Mouse (Mus musculus): ENCODE measurements around the gene Pak4.
"Not testable (repeated sequence)": the region's sequence is repeated elsewhere in the genome, so short reads cannot be mapped to it uniquely, and the experiment has no call there.

The Pak4 gene

GRCm38 (mm10) chr7:28562951-28563350 is 35.0 kb downstream of the Pak4 start:
- in situ Hi-C loops (cut with MboI; ENCODE audit: low sequenced_read_pairs): no loop called here

GRCm38 (mm10) chr7:28562371-28562770 is 35.6 kb downstream of the Pak4 start:
- in situ Hi-C loops (cut with MboI; ENCODE audit: low sequenced_read_pairs): no loop called here

- in situ Hi-C loops (cut with MboI; ENCODE audit: low sequenced_read_pairs): no loop called here
These were observed 36.0 kb downstream of the Pak4 start for GRCm38 (mm10) chr7:28561967-28562366.

- in situ Hi-C loops (cut with MboI; ENCODE audit: low sequenced_read_pairs): no loop called here
These were observed 37.1 kb downstream of the Pak4 start for GRCm38 (mm10) chr7:28560856-28561255.

GRCm38 (mm10) chr7:28558486-28558885 is 39.5 kb downstream of the Pak4 start:
- in situ Hi-C loops (cut with MboI; ENCODE audit: low sequenced_read_pairs): no loop called here

GRCm38 (mm10) chr7:28557708-28558107 is 40.3 kb downstream of the Pak4 start:
- in situ Hi-C loops (cut with MboI; ENCODE audit: low sequenced_read_pairs): no loop called here

- in situ Hi-C loops (cut with MboI; ENCODE audit: low sequenced_read_pairs): no loop called here
These were observed 40.9 kb downstream of the Pak4 start for GRCm38 (mm10) chr7:28557069-28557468.

GRCm38 (mm10) chr7:28555939-28556535 is 41.9 kb downstream of the Pak4 start:
- in situ Hi-C loops (cut with MboI; ENCODE audit: low sequenced_read_pairs): no loop called here

- in situ Hi-C loops (cut with MboI; ENCODE audit: low sequenced_read_pairs): no loop called here
These were observed 44.9 kb downstream of the Pak4 start for GRCm38 (mm10) chr7:28553076-28553475.

GRCm38 (mm10) chr7:28547628-28548027 is 50.4 kb downstream of the Pak4 start:
- in situ Hi-C loops (cut with MboI; ENCODE audit: low sequenced_read_pairs): no loop called here

- in situ Hi-C loops (cut with MboI; ENCODE audit: low sequenced_read_pairs): no loop called here
These were observed 50.8 kb downstream of the Pak4 start, which contains the start of gene Nccrp1 for GRCm38 (mm10) chr7:28547154-28547553. TSS of gene Nccrp1 (minus strand) at chr7:28547254.

GRCm38 (mm10) chr7:28546649-28547048 is 51.3 kb downstream of the Pak4 start:
- in situ Hi-C loops (cut with MboI; ENCODE audit: low sequenced_read_pairs): no loop called here

- in situ Hi-C loops (cut with MboI; ENCODE audit: low sequenced_read_pairs): no loop called here
These were observed 52.1 kb downstream of the Pak4 start for GRCm38 (mm10) chr7:28545891-28546210.

GRCm38 (mm10) chr7:28545048-28545890 is 52.7 kb downstream of the Pak4 start:
- in situ Hi-C loops (cut with MboI; ENCODE audit: low sequenced_read_pairs): no loop called here

- in situ Hi-C loops (cut with MboI; ENCODE audit: low sequenced_read_pairs): no loop called here
These were observed 53.9 kb downstream of the Pak4 start for GRCm38 (mm10) chr7:28544051-28544601.

GRCm38 (mm10) chr7:28540526-28540925 is 57.5 kb downstream of the Pak4 start, which contains the start of gene Sycn:
TSS of gene Sycn (plus strand) at chr7:28540885.
- in situ Hi-C loops (cut with MboI; ENCODE audit: low sequenced_read_pairs): no loop called here

GRCm38 (mm10) chr7:28538886-28539285 is 59.1 kb downstream of the Pak4 start:
- in situ Hi-C loops (cut with MboI; ENCODE audit: low sequenced_read_pairs): not testable (repeated sequence)

GRCm38 (mm10) chr7:28532005-28532404 is 66.0 kb downstream of the Pak4 start:
- in situ Hi-C loops (cut with MboI; ENCODE audit: low sequenced_read_pairs): loop anchor here (5.0 kb wide), 1 partner anchor 85 kb away; no protein-coding TSS in a partner anchor

GRCm38 (mm10) chr7:28527922-28528719 is 69.9 kb downstream of the Pak4 start:
- in situ Hi-C loops (cut with MboI; ENCODE audit: low sequenced_read_pairs): no loop called here

- in situ Hi-C loops (cut with MboI; ENCODE audit: low sequenced_read_pairs): not testable (repeated sequence)
These were observed 75.4 kb downstream of the Pak4 start, which contains the start of gene Ifnl3 for GRCm38 (mm10) chr7:28522536-28522935. TSS of gene Ifnl3 (plus strand) at chr7:28522836.

- in situ Hi-C loops (cut with MboI; ENCODE audit: low sequenced_read_pairs): no loop called here
These were observed 86.5 kb downstream of the Pak4 start for GRCm38 (mm10) chr7:28511441-28511840.

Measured in CH12F3 (cell line).